Mouse (Mus musculus) erythroblast, embryonic 14.5 days (primary cell): ENCODE results near the gene 5730522E02Rik. TPM values are rescaled to one million over a fixed set of nuclear protein-coding genes. Genes with fewer than 3 reads are reported as not detected.

Source experiments
- H3K27me3 ChIP-seq: 2 replicates; pipeline ENCODE4 v1.6.1; 2012; ENCODE audit warnings: inconsistent platforms; ENCODE audit not compliant: control insufficient read depth
- H3K36me3 ChIP-seq: 2 replicates; pipeline ENCODE4 v1.6.1; 2012; ENCODE audit warnings: mild to moderate bottlenecking, inconsistent platforms; ENCODE audit not compliant: control insufficient read depth
- H3K4me1 ChIP-seq: 2 replicates; pipeline ENCODE4 v1.6.1; 2012; ENCODE audit warnings: inconsistent platforms; ENCODE audit not compliant: control insufficient read depth
- H3K4me3 ChIP-seq: replicated peaks from 2 replicates; pipeline ENCODE3; 2012; ENCODE audit warnings: moderate library complexity, mild to moderate bottlenecking, inconsistent platforms
- H3K9me3 ChIP-seq: 2 replicates; pipeline ENCODE4 v1.6.1; 2012; ENCODE audit warnings: low read length, inconsistent platforms, mixed read lengths; ENCODE audit not compliant: control insufficient read depth
- GATA1 ChIP-seq: IDR thresholded peaks from 2 replicates; pipeline ENCODE4 v1.6.1; 2012; ENCODE audit warnings: low read length, inconsistent platforms, mixed read lengths
- TAL1 ChIP-seq: IDR thresholded peaks from 3 replicates; pipeline ENCODE4 v1.6.1; 2012; ENCODE audit warnings: low read length, inconsistent platforms, mixed read lengths
- polyA plus RNA-seq: library from polyadenylated mRNA; stranded (reverse); fragments of >175 nt; gene quantifications from 2 replicates; pipeline ENCODE4 v1.2.3, GENCODE M21; 2012

5730522E02Rik gene
- polyA plus RNA-seq, 1 experiment: not detected

GRCm38 (mm10) chr11:26073638-26074294 is 136.8 kb downstream of the 5730522E02Rik start:
- TF ChIP-seq TAL1 (no peak), GATA1 (no peak)
- H3K4me3 ChIP-seq: no peak overlapping the region

GRCm38 (mm10) chr11:26072101-26072500 is 138.5 kb downstream of the 5730522E02Rik start:
- H3K4me3 ChIP-seq: no peak overlapping the region
- no peaks in the 10 kb centered on the region for H3K27me3 ChIP-seq
- no peaks in the 10 kb centered on the region for H3K9me3 ChIP-seq
- H3K36me3 ChIP-seq: no peaks in the 10 kb centered on the region
- TF ChIP-seq GATA1: no peak
- TF ChIP-seq TAL1: no peak
- no peaks in the 10 kb centered on the region for H3K4me1 ChIP-seq

More at GRCm38 (mm10) chr11:26073638-26074294, 136.8 kb downstream of the 5730522E02Rik start:
- Histone ChIP-seq H3K4me1 (no peaks in the 10 kb centered on the region), H3K36me3 (no peaks in the 10 kb centered on the region), H3K9me3 (no peaks in the 10 kb centered on the region), H3K27me3 (no peaks in the 10 kb centered on the region)

GRCm38 (mm10) chr11:26063252-26063651 is 147.3 kb downstream of the 5730522E02Rik start:
- Histone ChIP-seq H3K36me3 (no peaks in the 10 kb centered on the region), H3K4me3 (no peak overlapping the region), H3K4me1 (no peaks in the 10 kb centered on the region), H3K27me3 (no peaks in the 10 kb centered on the region), H3K9me3 (no peaks in the 10 kb centered on the region)
- TF ChIP-seq GATA1: no peak
- TF ChIP-seq TAL1: no peak

GRCm38 (mm10) chr11:26061471-26062137 is 149.0 kb downstream of the 5730522E02Rik start:
- TF ChIP-seq GATA1: no peak
- TF ChIP-seq TAL1: no peak
- Histone ChIP-seq H3K27me3 (no peaks in the 10 kb centered on the region), H3K4me3 (no peak overlapping the region), H3K4me1 (no peaks in the 10 kb centered on the region), H3K36me3 (no peaks in the 10 kb centered on the region), H3K9me3 (no peaks in the 10 kb centered on the region)

- TF ChIP-seq GATA1 (no peak), TAL1 (no peak)
- no peak overlapping the region for H3K4me3 ChIP-seq
- H3K4me1 ChIP-seq: no peaks in the 10 kb centered on the region
- no peaks in the 10 kb centered on the region for H3K27me3 ChIP-seq
- no peaks in the 10 kb centered on the region for H3K9me3 ChIP-seq
- H3K36me3 ChIP-seq: no peaks in the 10 kb centered on the region
Observed at GRCm38 (mm10) chr11:26013527-26013926, 197.0 kb downstream of the 5730522E02Rik start.

GRCm38 (mm10) chr11:26004018-26004417 is 206.5 kb downstream of the 5730522E02Rik start:
- H3K27me3 ChIP-seq: no peaks in the 10 kb centered on the region
- H3K36me3 ChIP-seq: no peaks in the 10 kb centered on the region
- no peaks in the 10 kb centered on the region for H3K4me1 ChIP-seq
- H3K9me3 ChIP-seq: no peaks in the 10 kb centered on the region
- TF ChIP-seq TAL1 (no peak), GATA1 (no peak)
- no peak overlapping the region for H3K4me3 ChIP-seq

GRCm38 (mm10) chr11:25999738-26000137 is 210.8 kb downstream of the 5730522E02Rik start:
- no peak for TF ChIP-seq GATA1
- TF ChIP-seq TAL1: no peak
- Histone ChIP-seq H3K4me3 (no peak overlapping the region), H3K27me3 (no peaks in the 10 kb centered on the region), H3K36me3 (no peaks in the 10 kb centered on the region), H3K4me1 (no peaks in the 10 kb centered on the region), H3K9me3 (no peaks in the 10 kb centered on the region)

GRCm38 (mm10) chr11:25997469-25997868 is 213.1 kb downstream of the 5730522E02Rik start:
- H3K4me3 ChIP-seq: no peak overlapping the region
- TF ChIP-seq TAL1 (no peak), GATA1 (no peak)
- H3K4me1 ChIP-seq: no peaks in the 10 kb centered on the region
- H3K27me3 ChIP-seq: no peaks in the 10 kb centered on the region
- H3K9me3 ChIP-seq: no peaks in the 10 kb centered on the region
- H3K36me3 ChIP-seq: no peaks in the 10 kb centered on the region

- Histone ChIP-seq H3K27me3 (no peaks in the 10 kb centered on the region), H3K4me3 (no peak overlapping the region), H3K36me3 (no peaks in the 10 kb centered on the region), H3K9me3 (no peaks in the 10 kb centered on the region), H3K4me1 (no peaks in the 10 kb centered on the region)
- TF ChIP-seq TAL1 (no peak), GATA1 (no peak)
Observed at GRCm38 (mm10) chr11:25994128-25994527, 216.4 kb downstream of the 5730522E02Rik start.
